Mouse (Mus musculus) frontal cortex, postnatal 25 days (tissue): Measurements from ENCODE around the gene Gabpb2.
"Not testable (repeated sequence)": the region's sequence is repeated elsewhere in the genome, so short reads cannot be mapped to it uniquely, and the experiment has no call there.

ENCODE experiments used
- DNase-seq, 2 experiments: peaks; one replicate each; pipeline ENCODE4 v3.0.0; 2022; ENCODE audit warnings: low spot score in 2 of 2

Gene Gabpb2

DNA sequence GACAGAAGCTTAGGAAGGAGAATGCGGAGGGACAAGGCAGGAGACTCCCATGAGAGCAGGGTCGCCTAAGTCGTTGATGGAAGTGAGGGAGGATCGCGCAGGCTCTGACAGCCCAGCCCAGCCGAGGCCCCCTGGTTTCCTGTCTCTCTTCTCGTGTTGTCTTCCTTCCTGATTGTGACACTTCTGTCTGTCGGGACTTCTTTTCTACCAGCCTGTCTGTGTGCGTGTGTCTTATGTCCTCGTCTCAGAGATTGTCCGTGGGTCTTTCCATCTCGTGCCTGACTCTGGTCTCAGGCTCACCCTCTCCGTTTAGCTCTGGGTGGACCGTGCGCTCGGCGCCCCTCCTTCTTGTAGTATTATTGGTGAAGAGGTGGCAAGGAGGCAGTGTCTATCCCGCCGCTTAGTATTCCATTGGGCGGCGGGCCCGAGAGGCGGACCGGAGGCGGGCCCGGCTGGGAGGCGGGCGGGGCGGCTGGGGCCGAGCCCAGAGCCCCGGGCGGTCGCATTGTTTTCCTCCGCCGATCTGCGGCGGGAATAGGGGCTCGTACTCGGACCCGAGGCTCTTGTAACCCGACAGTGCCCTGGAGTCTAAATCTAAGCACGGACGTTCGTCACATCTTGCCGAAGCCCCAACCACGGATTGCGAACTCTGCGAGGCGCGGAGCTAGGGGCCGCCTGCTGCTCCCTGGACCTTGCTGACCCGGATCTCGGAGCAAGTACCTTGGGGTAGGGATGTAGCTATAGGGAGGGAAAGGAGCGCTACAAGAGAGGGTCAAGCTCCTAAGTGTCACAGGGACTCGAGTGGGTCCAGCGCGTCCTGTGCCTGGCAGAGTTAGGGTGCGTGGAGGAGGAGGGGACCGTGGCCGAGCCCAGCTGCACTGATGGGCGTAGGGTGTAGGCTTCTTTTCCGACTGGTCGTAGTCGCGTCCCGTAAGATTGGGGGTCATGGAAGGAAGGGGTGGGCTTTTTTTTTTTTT is 57.4 kb downstream of the Gabpb2 start, which contains the start of gene Sema6c:
TSS of gene Sema6c (plus strand) at position 471 of the 977 bp plus-strand sequence.
- peak; percentile 70 to 79 for DNase-seq

DNA sequence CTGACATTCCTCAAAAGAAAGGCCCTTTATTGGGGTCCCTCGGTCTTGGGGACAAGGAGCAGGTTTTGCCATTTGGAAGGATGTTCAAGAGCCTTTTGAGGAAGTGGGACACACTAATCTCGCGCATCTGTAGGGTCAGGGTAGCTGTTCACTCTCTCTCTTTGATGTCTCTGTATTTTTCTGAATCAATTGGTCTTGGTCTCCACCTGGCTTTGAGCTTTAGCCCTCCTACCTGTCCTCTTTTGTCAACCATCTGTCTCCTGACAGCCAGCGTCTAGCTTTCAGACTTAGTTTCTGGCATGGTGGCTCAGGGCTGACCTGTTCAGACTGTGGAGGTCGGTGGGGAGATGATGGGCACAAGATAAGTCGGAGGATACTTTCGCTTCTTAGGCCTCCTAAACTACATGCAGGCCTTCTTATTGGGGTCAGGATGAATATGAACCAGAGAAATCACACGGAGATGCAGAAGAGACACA is 58.2 kb downstream of the Gabpb2 start:
- DNase-seq: no peak

DNA sequence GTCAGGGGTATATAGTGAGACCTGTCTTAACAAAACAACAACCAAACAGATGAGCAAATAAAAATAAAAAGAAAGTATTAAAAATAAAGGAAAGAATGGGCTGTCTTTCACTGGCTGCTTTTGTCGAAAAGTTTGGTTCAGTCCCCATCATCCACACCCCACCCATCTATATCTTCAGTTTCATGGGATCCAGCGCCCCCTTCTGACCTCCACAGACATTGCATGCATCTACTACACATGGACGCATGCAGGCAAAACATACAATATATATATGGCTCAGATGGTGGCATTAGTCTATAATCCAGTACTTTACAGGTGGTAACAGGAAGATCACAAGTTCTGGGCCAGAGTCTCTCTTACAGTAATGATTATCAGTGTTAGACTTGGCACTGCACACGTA is 63.8 kb downstream of the Gabpb2 start:
- no peak for DNase-seq

GRCm38 (mm10) chr3:95147924-95148323 is 69.8 kb downstream of the Gabpb2 start:
- DNase-seq: no peak

DNA sequence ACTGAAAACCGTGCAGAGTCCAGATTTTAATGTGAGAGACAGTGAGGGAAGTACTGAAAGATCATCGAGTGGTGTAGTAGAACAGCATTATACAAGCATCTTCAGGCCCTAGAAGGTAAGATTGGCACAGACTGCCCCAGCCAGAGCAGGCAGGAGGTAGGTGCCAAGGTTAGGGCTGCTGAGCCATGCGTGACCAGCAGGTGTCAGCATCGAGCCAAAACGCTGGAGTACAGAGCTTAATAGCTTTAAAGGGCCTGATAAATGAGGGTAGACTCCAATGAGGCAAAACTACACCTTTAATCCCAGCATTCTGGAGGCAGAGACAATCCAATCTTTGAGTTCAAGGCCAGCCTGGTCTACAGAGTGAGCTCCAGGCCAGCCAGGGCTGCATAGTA is 75.1 kb downstream of the Gabpb2 start:
- DNase-seq: peak; percentile 81 to 85

- no peak for DNase-seq
These were observed 75.6 kb downstream of the Gabpb2 start, which contains the start of gene Tnfaip8l2 for GRCm38 (mm10) chr3:95141952-95142616. TSS of gene Tnfaip8l2 (minus strand) at chr3:95142360.

GRCm38 (mm10) chr3:95141474-95141873 is 76.2 kb downstream of the Gabpb2 start:
- no peak for DNase-seq

GRCm38 (mm10) chr3:95140795-95141194 is 76.9 kb downstream of the Gabpb2 start:
- DNase-seq: no peak

GRCm38 (mm10) chr3:95140289-95140595 is 77.5 kb downstream of the Gabpb2 start:
- no peak for DNase-seq

DNA sequence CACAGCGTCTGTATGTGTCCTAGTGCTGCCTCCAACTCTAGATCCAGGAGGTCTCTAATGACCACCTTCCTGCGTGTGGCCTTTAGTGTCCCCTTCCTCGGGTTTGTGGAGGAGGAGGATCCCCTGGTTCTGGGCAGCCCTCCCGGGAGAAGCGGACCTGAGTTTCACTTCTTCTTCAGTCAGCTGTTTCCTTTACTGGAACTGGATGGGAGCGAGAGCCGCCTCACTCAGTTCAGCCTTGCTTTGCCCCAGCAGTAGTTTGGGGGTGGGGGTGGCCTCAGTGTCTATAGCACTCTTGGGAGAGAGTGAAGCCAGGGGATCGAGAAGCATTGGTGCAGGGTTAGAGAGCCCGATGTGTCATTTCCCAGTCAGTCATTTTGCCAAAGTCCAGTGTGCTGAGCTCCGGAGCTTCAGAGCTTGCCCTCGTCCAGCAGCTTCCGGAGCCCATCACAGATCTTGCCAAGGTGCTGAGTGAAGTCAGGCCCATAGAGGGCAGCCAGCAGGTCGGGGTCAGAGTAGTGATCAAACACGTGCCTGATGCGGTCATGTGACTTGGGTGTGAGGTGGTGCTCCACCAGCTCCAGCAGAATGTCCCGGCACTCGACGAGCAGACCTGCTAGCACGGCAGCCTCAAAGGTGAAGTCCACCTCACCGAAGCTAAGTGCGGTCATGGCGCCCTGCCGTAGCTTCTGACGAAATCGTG is 78.0 kb downstream of the Gabpb2 start:
- DNase-seq: no peak

GRCm38 (mm10) chr3:95136336-95136735 is 81.4 kb downstream of the Gabpb2 start:
- DNase-seq: no peak

GRCm38 (mm10) chr3:95135433-95136052 is 82.2 kb downstream of the Gabpb2 start:
- DNase-seq: no peak

GRCm38 (mm10) chr3:95135023-95135422 is 82.7 kb downstream of the Gabpb2 start:
- DNase-seq: no peak

DNA sequence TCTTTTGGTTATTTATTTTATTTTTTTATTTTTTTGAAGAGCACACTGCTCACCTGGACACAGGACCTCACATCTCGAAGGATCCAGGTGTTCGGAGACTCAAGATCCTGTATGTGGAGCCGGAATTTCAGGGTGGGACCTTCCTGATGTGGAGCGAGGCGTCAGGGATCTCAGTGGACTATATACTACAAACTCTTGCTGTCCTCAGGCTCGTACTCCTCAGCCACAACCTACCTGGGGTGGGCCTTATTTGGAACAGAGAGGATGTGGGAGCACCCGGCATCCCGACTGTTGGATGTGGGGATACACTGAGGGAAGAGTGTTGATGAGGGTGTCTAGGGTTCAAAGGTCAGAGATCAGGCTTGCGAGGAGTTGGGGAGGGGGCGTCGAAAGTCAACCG is 83.6 kb downstream of the Gabpb2 start:
- not testable (repeated sequence) for DNase-seq

DNA sequence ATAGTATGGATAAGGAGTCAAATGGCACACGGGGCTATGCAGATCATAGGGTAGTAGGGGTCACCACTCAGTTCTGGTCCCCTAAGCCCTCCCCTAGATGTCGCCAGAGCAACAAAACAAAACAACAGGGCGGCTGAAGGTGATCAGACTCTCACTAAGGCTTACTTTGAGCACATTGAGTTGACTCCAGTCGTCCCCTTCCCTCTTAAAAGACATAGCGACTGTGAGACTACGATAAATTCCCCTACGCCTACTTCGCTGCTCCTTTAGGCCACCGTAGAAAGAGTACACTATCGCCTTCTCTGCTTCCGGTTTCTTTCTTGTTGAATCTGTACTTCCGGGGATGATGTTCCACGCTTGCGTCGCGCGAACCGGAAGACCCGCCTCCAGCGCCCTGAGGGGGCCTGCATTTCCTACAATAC is 84.0 kb downstream of the Gabpb2 start, which contains the start of the genes Scnm1 and Lysmd1:
TSS of gene Scnm1 (minus strand) at position 332 of the 422 bp plus-strand sequence.
TSS of gene Lysmd1 (plus strand) at position 409 of the 422 bp plus-strand sequence.
- DNase-seq: peak; percentile 70 to 82

DNA sequence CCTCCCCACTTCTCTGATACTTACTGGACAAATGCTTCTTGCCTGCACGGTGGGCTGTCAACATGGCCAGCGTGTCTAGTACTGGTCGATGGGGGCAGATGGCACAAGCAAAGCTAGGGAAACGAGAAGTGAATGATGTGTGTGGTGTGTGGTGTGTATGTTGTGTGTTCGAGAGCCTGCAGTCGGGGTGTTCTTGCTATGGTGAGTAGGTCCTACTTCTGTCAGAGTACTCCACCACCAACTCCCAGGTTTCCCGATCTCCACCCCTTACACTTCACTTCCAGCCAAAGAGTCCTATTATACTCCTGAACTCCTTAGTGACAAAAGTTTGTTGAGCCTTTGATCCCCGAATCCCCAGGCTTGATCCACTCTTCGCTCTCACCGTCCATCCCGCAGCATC is 84.5 kb downstream of the Gabpb2 start:
- no peak for DNase-seq

DNA sequence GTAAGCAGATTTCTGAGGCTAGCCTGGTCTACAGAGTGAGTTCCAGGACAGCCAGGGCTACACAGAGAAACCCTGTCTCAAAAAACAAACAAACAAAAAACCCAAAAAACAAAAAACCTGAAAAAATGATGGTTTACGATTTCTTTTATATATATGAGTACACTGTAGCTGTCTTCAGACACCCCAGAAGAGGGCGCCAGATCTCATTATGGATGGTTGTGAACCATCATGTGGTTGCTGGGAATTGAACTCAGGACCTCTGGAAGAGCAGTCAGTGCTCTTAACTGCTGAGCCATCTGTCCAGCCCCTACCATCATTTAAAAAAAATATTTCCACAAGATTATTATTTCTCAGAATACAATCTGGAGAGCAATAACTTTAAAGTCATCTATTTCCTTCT is 85.3 kb downstream of the Gabpb2 start:
- DNase-seq: not testable (repeated sequence)
